In genomic region chr6:115901489-115901931, GRCm38 (mm10) we compare ENCODE assay signal across 9 mouse cellular contexts. TPM values are rescaled to one million over a fixed set of nuclear protein-coding genes. Genes with fewer than 3 reads are reported as not detected.
A peak's percentile ranks its signal among the peaks of the same experiment; 100 is the strongest.
DNase-seq lines count a peak whose midpoint lies in the region; ATAC-seq and TF ChIP-seq lines count a peak whose summit lies in the region.
"Had no signal": no experiment of that assay in that cellular context is flagged by ENCODE, and none has a peak within 500 bp of the region (broad histone marks: within the 10 kb centered on the region; RNA-seq: fewer than 3 reads in every experiment).

No protein-coding gene starts in this region.

- H3K9ac ChIP-seq in intestine, embryonic 15.5 days: no peak overlapping the region
- no peak overlapping the region for H3K9ac ChIP-seq in intestine, postnatal 0 days (ENCODE audit: low read depth, low read length)

- no peaks in the 10 kb centered on the region for H3K27me3 ChIP-seq in intestine, embryonic 15.5 days (replicated peaks)
- H3K27me3 ChIP-seq in intestine, postnatal 0 days (replicated peaks; ENCODE audit: control insufficient read depth, insufficient read depth, low read length): no peaks in the 10 kb centered on the region
- H3K27me3 ChIP-seq in heart, embryonic 10.5 days (ENCODE audit: insufficient read depth, poor library complexity, severe bottlenecking): no peaks in the 10 kb centered on the region

- 0 out of 2 replicates have a peak, but pooled peaks cover 8% of the 10 kb centered on the region for H3K4me1 ChIP-seq in intestine, embryonic 15.5 days (replicated peaks)
- H3K4me1 ChIP-seq in intestine, postnatal 0 days (replicated peaks; ENCODE audit: control insufficient read depth, insufficient read depth, low read length): no peaks in the 10 kb centered on the region
- H3K4me1 ChIP-seq in heart, embryonic 10.5 days: peaks cover 53% of the 10 kb centered on the region

- 77% methylated on average over 8 of the region's 8 CpGs for WGBS in intestine, embryonic 15.5 days
- WGBS in intestine, postnatal 0 days: 79% methylated on average over 8 of the region's 8 CpGs
- 70% methylated on average over 8 of the region's 8 CpGs for WGBS in heart, embryonic 10.5 days

- no peaks in the 10 kb centered on the region for H3K9me3 ChIP-seq in intestine, embryonic 15.5 days
- no peaks in the 10 kb centered on the region for H3K9me3 ChIP-seq in intestine, postnatal 0 days (ENCODE audit: control insufficient read depth)
- H3K9me3 ChIP-seq in heart, embryonic 10.5 days: no peaks in the 10 kb centered on the region

- peak overlapping the region; percentile 17; the same call in 1 of the 2 replicates for H3K27ac ChIP-seq in intestine, embryonic 15.5 days
- H3K27ac ChIP-seq in intestine, postnatal 0 days (ENCODE audit: low read depth, low read length): no peak overlapping the region
- peak overlapping the region; percentile 14; the same call in 1 of the 2 replicates for H3K27ac ChIP-seq in heart, embryonic 10.5 days

- H3K4me2 ChIP-seq in intestine, embryonic 15.5 days (replicated peaks): no peak overlapping the region
- no peak overlapping the region for H3K4me2 ChIP-seq in intestine, postnatal 0 days (replicated peaks; ENCODE audit: low read depth)

- no peak overlapping the region for H3K4me3 ChIP-seq in intestine, embryonic 15.5 days (replicated peaks)
- H3K4me3 ChIP-seq in intestine, postnatal 0 days (ENCODE audit: low read depth, low read length): no peak overlapping the region
- no peak overlapping the region for H3K4me3 ChIP-seq in heart, embryonic 10.5 days

- ATAC-seq in intestine, embryonic 15.5 days: peak; percentile 31; the same call in 1 of the 2 replicates
- no peak for ATAC-seq in intestine, postnatal 0 days
- no peak for ATAC-seq in megakaryocyte progenitor cell, adult 5-6 weeks (replicated peaks; ENCODE audit: poor library complexity)

- no peak for TF ChIP-seq CTCF in intestine, postnatal 0 days (IDR thresholded peaks at IDR 0.05; ENCODE audit: low read depth)

- DNase-seq in adrenal gland, postnatal 10 days: peak; percentile 74
- DNase-seq in heart, embryonic 10.5 days (ENCODE audit: low spot score): no peak
- DNase-seq in kidney, postnatal 25 days: peak; percentile 62 to 84
- DNase-seq in urinary bladder, postnatal 14 days (ENCODE audit: low spot score): no peak
- DNase-seq in urinary bladder, postnatal 4 days (ENCODE audit: low spot score in 2 of 2): no peak

- peaks cover 8% of the 10 kb centered on the region for H3K36me3 ChIP-seq in intestine, embryonic 15.5 days
- H3K36me3 ChIP-seq in intestine, postnatal 0 days (ENCODE audit: control insufficient read depth, insufficient read depth): no peaks in the 10 kb centered on the region
- H3K36me3 ChIP-seq in heart, embryonic 10.5 days: peaks cover 9% of the 10 kb centered on the region; the same call in 1 of the 2 replicates

RNA-seq across cellular contexts. Expression of gene Rho, which starts 30.0 kb away (rescaled TPM):
- 0.05 TPM in 1 of 2 replicates, not detected in the other for polyA plus RNA-seq in intestine, embryonic 15.5 days (2015; fragmentation: Nextera tagmentation; extraction: Ambion mirVana)
- polyA plus RNA-seq in intestine, postnatal 0 days (2015; fragmentation: Nextera tagmentation; extraction: Ambion mirVana): 0.16 TPM in 1 of 2 replicates, not detected in the other
- under 1 TPM; 0.39 to 0.42 TPM for total RNA-seq in adrenal gland, postnatal 10 days (2021)
- polyA plus RNA-seq in heart, embryonic 10.5 days (2016; fragmentation: Nextera tagmentation; extraction: Ambion mirVana): 0.28 TPM in 1 of 2 replicates, not detected in the other
- total RNA-seq in megakaryocyte progenitor cell, adult 5-6 weeks (2015): 0.15 TPM in 1 of 2 replicates, not detected in the other
- 0.34 TPM in 1 of 2 replicates, not detected in the other for total RNA-seq in megakaryocyte progenitor cell, adult 5-6 weeks (2017)

RNA-seq across cellular contexts. Expression of gene H1foo, which starts 43.2 kb away (rescaled TPM):
- polyA plus RNA-seq in intestine, embryonic 15.5 days (2015; fragmentation: Nextera tagmentation; extraction: Ambion mirVana): not detected in 2 replicates
- polyA plus RNA-seq in intestine, postnatal 0 days (2015; fragmentation: Nextera tagmentation; extraction: Ambion mirVana): not detected in 2 replicates
- not detected for total RNA-seq in adrenal gland, postnatal 10 days (2021)
- polyA plus RNA-seq in heart, embryonic 10.5 days (2016; fragmentation: Nextera tagmentation; extraction: Ambion mirVana): not detected in 2 replicates
- not detected in 2 replicates for total RNA-seq in megakaryocyte progenitor cell, adult 5-6 weeks (2015)
- total RNA-seq in megakaryocyte progenitor cell, adult 5-6 weeks (2017): not detected in 2 replicates
- polyA plus RNA-seq: large intestine, adult 2 months had no signal

RNA-seq across cellular contexts. Expression of gene Ift122, which starts 48.2 kb away (rescaled TPM):
- polyA plus RNA-seq in intestine, embryonic 15.5 days (2015; fragmentation: Nextera tagmentation; extraction: Ambion mirVana): 13.8 and 14.2 TPM in 2 replicates
- 3.0 and 3.1 TPM in 2 replicates for polyA plus RNA-seq in intestine, postnatal 0 days (2015; fragmentation: Nextera tagmentation; extraction: Ambion mirVana)
- 10 to 100 TPM; 13.4 to 16.0 TPM for total RNA-seq in adrenal gland, postnatal 10 days (2021)
- 27.0 and 31.3 TPM in 2 replicates for polyA plus RNA-seq in heart, embryonic 10.5 days (2016; fragmentation: Nextera tagmentation; extraction: Ambion mirVana)
- total RNA-seq in megakaryocyte progenitor cell, adult 5-6 weeks (2015): 1.7 and 1.8 TPM in 2 replicates
- 3.2 and 3.9 TPM in 2 replicates for total RNA-seq in megakaryocyte progenitor cell, adult 5-6 weeks (2017)

RNA-seq across cellular contexts. Expression of gene Mbd4, which starts 48.3 kb away (rescaled TPM):
- 14.5 and 14.6 TPM in 2 replicates for polyA plus RNA-seq in intestine, embryonic 15.5 days (2015; fragmentation: Nextera tagmentation; extraction: Ambion mirVana)
- polyA plus RNA-seq in intestine, postnatal 0 days (2015; fragmentation: Nextera tagmentation; extraction: Ambion mirVana): 3.4 and 3.5 TPM in 2 replicates
- 1 to 10 TPM; 3.6 to 5.2 TPM for total RNA-seq in adrenal gland, postnatal 10 days (2021)
- 15.2 and 22.4 TPM in 2 replicates for polyA plus RNA-seq in heart, embryonic 10.5 days (2016; fragmentation: Nextera tagmentation; extraction: Ambion mirVana)
- total RNA-seq in megakaryocyte progenitor cell, adult 5-6 weeks (2015): 10.4 and 12.3 TPM in 2 replicates
- 19.7 and 25.9 TPM in 2 replicates for total RNA-seq in megakaryocyte progenitor cell, adult 5-6 weeks (2017)

Comparison
In these comparisons a context has a peak if more than half of its experiments do, and no peak if none do; other contexts are left out.
1. DNase-seq: peak in adrenal gland, postnatal 10 days (single experiment) and kidney, postnatal 25 days (2 of 2); none in heart, embryonic 10.5 days (single experiment), urinary bladder, postnatal 14 days (single experiment) and urinary bladder, postnatal 4 days (0 of 2).